Mouse (Mus musculus) forebrain, embryonic 15.5 days (tissue): ENCODE measurements at regions not wholly inside any gene's neighbourhood (a gene's known extent, or its start where the extent isn't known, plus 50 kb on each side); places are given as distances from the start of the nearest gene placed in this dataset.

ENCODE experiments used
- ATAC-seq: fragments of 200-750 bp; cut with Nextera tagmentation; replicated peaks from 2 replicates; pipeline ENCODE4 v1.8.0; 2017; ENCODE audit warnings: mild to moderate bottlenecking, moderate TSS enrichment, moderate library complexity
- H3K27ac ChIP-seq: fragments of 300-500 bp; sonication (generic); replicated peaks from 2 replicates; pipeline ENCODE4 v1.5.1; 2015; ENCODE audit warnings: mild to moderate bottlenecking, inconsistent platforms
- H3K27me3 ChIP-seq: fragments of 300-500 bp; sonication (generic); 2 replicates; pipeline ENCODE4 v1.6.1; 2015; ENCODE audit warnings: inconsistent platforms
- H3K36me3 ChIP-seq: fragments of 300-500 bp; sonication (generic); 2 replicates; pipeline ENCODE4 v1.6.1; 2015; ENCODE audit warnings: mild to moderate bottlenecking, inconsistent platforms
- H3K4me1 ChIP-seq: fragments of 300-500 bp; sonication (generic); 2 replicates; pipeline ENCODE4 v1.6.1; 2015; ENCODE audit warnings: inconsistent platforms
- H3K4me2 ChIP-seq: fragments of 300-500 bp; sonication (generic); replicated peaks from 2 replicates; pipeline ENCODE4 v1.6.1; 2015; ENCODE audit warnings: mild to moderate bottlenecking, inconsistent platforms
- H3K4me3 ChIP-seq: fragments of 300-500 bp; sonication (generic); 2 replicates; pipeline ENCODE4 v1.5.1; 2015; ENCODE audit warnings: mild to moderate bottlenecking, inconsistent platforms
- H3K9ac ChIP-seq: fragments of 300-500 bp; sonication (generic); replicated peaks from 2 replicates; pipeline ENCODE4 v1.6.1; 2015; ENCODE audit warnings: mild to moderate bottlenecking, inconsistent platforms
- H3K9me3 ChIP-seq: fragments of 300-500 bp; sonication (generic); 2 replicates; pipeline ENCODE4 v1.6.1; 2016; ENCODE audit warnings: inconsistent platforms
- WGBS: fragments of 180-500 bp; shearing (Covaris S2); methylation state at CpG from one replicate; pipeline ENCODE4 v1.1.7; 2015; ENCODE audit warnings: mixed read lengths; 5-methylcytosine and 5-hydroxymethylcytosine counted together

GRCm38 (mm10) chrX:97434327-97434726 lies 57.3 kb upstream of the Eda2r start:
- Histone ChIP-seq H3K4me1 (no peaks in the 10 kb centered on the region), H3K9me3 (no peaks in the 10 kb centered on the region), H3K4me3 (no peak overlapping the region), H3K27me3 (no peaks in the 10 kb centered on the region), H3K4me2 (no peak overlapping the region), H3K27ac (no peak overlapping the region), H3K36me3 (no peaks in the 10 kb centered on the region), H3K9ac (no peak overlapping the region)
- no peak for ATAC-seq
- WGBS = 39% methylated on average over 2 of the region's 2 CpGs

- H3K4me1 ChIP-seq = no peaks in the 10 kb centered on the region
- no peaks in the 10 kb centered on the region for H3K27me3 ChIP-seq
- 11% methylated on average over 6 of the region's 6 CpGs for WGBS
- peak overlapping the region; percentile 40 for H3K4me3 ChIP-seq
- H3K9ac ChIP-seq = peak overlapping the region; percentile 47
- ATAC-seq = peak; percentile 90
- H3K9me3 ChIP-seq = no peaks in the 10 kb centered on the region
- H3K27ac ChIP-seq = no peak overlapping the region
- H3K36me3 ChIP-seq = no peaks in the 10 kb centered on the region
- H3K4me2 ChIP-seq = peak overlapping the region; percentile 44
Measured at GRCm38 (mm10) chrX:97431391-97431803, 54.4 kb upstream of the Eda2r start.
